Mouse (Mus musculus) heart, embryonic 12.5 days (tissue): ENCODE data around the gene Rhoa. TPM values are rescaled to one million over a fixed set of nuclear protein-coding genes. Genes with fewer than 3 reads are reported as not detected.
"Not testable (repeated sequence)": the region's sequence is repeated elsewhere in the genome, so short reads cannot be mapped to it uniquely, and the experiment has no call there.

ENCODE experiments used
- ATAC-seq: fragments of 200-750 bp; cut with Nextera tagmentation; 2 replicates; pipeline ENCODE4 v1.8.0; 2017; ENCODE audit warnings: moderate TSS enrichment, moderate library complexity; ENCODE audit not compliant: insufficient number of reproducible peaks, low FRiP score
- H3K27ac ChIP-seq: fragments of 300-500 bp; sonication (generic); 2 replicates; pipeline ENCODE4 v1.5.1; 2016; ENCODE audit warnings: mild to moderate bottlenecking, moderate library complexity; ENCODE audit not compliant: poor library complexity, severe bottlenecking
- H3K27me3 ChIP-seq: fragments of 300-500 bp; sonication (generic); replicated peaks from 2 replicates; pipeline ENCODE4 v1.6.1; 2016; ENCODE audit warnings: mild to moderate bottlenecking, moderate library complexity
- H3K36me3 ChIP-seq: fragments of 300-500 bp; sonication (generic); 2 replicates; pipeline ENCODE4 v1.6.1; 2016; ENCODE audit warnings: mild to moderate bottlenecking, moderate library complexity
- H3K4me1 ChIP-seq: fragments of 300-500 bp; sonication (generic); replicated peaks from 2 replicates; pipeline ENCODE4 v1.6.1; 2016; ENCODE audit warnings: mild to moderate bottlenecking
- H3K4me2 ChIP-seq: fragments of 300-500 bp; sonication (generic); 2 replicates; pipeline ENCODE4 v1.6.1; 2016; ENCODE audit warnings: mild to moderate bottlenecking, moderate library complexity
- H3K4me3 ChIP-seq: fragments of 300-500 bp; sonication (generic); 2 replicates; pipeline ENCODE4 v1.5.1; 2016; ENCODE audit warnings: mild to moderate bottlenecking
- H3K9ac ChIP-seq: fragments of 300-500 bp; sonication (generic); 2 replicates; pipeline ENCODE4 v1.6.1; 2016; ENCODE audit warnings: mild to moderate bottlenecking, moderate library complexity
- H3K9me3 ChIP-seq: fragments of 300-500 bp; sonication (generic); replicated peaks from 2 replicates; pipeline ENCODE4 v1.6.1; 2016; ENCODE audit warnings: mild to moderate bottlenecking, moderate library complexity
- WGBS: fragments of 180-500 bp; shearing (Covaris S2); methylation state at CpG from one replicate; pipeline ENCODE4 v1.1.7; 2016; 5-methylcytosine and 5-hydroxymethylcytosine counted together
- polyA plus RNA-seq: library from polyadenylated mRNA; unstranded; fragments of >200 nt; fragmentation: Nextera tagmentation; extraction: Ambion mirVana; gene quantifications from 2 replicates; pipeline ENCODE4 v1.2.1, GENCODE M21; 2016

Gene Rhoa
- 348 and 367 TPM in 2 replicates for polyA plus RNA-seq

- Histone ChIP-seq H3K36me3 (peaks cover 31% of the 10 kb centered on the region), H3K4me2 (peak within 1 kb of the TSS; percentile 81), H3K9me3 (no peaks in the 10 kb centered on the region), H3K27me3 (no peaks in the 10 kb centered on the region), H3K4me1 (peaks cover 34% of the 10 kb centered on the region), H3K4me3 (peak within 1 kb of the TSS; percentile 82), H3K9ac (peak within 1 kb of the TSS; percentile 97), H3K27ac (peak within 1 kb of the TSS; percentile 100)
- peak; percentile 95 for ATAC-seq
- WGBS, result under 1% methylated on average over 74 of the region's 81 CpGs
Observed at GRCm38 (mm10) chr9:108305629-108306520, at the start of gene Rhoa, which contains the start of gene Tcta. TSS of gene Rhoa (plus strand) at chr9:108306129. TSS of gene Tcta (minus strand) at chr9:108306160.

- H3K9me3 ChIP-seq, result no peaks in the 10 kb centered on the region
- H3K4me1 ChIP-seq, result peaks cover 63% of the 10 kb centered on the region
- peak overlapping the region; percentile 69 for H3K27ac ChIP-seq
- no peak for ATAC-seq
- WGBS, result 46% methylated on average over 4 of the region's 4 CpGs
- no peaks in the 10 kb centered on the region for H3K27me3 ChIP-seq
- peak overlapping the region; percentile 33; the same call in 1 of the 2 replicates for H3K4me2 ChIP-seq
- no peak overlapping the region for H3K4me3 ChIP-seq
- peaks cover 4% of the 10 kb centered on the region; the same call in 1 of the 2 replicates for H3K36me3 ChIP-seq
- H3K9ac ChIP-seq, result 0 out of 2 replicates have a peak overlapping the region, but pooled peaks have one; percentile 31
Observed at GRCm38 (mm10) chr9:108260526-108260925, 45.4 kb upstream of the Rhoa start.

GRCm38 (mm10) chr9:108261865-108262264 is 44.1 kb upstream of the Rhoa start:
- peaks cover 67% of the 10 kb centered on the region for H3K4me1 ChIP-seq
- H3K36me3 ChIP-seq, result peaks cover 4% of the 10 kb centered on the region; the same call in 1 of the 2 replicates
- H3K9me3 ChIP-seq, result no peaks in the 10 kb centered on the region
- peak overlapping the region; percentile 97 for H3K9ac ChIP-seq
- peak overlapping the region; percentile 51; the same call in 1 of the 2 replicates for H3K27ac ChIP-seq
- H3K4me3 ChIP-seq, result peak overlapping the region; percentile 98
- no peaks in the 10 kb centered on the region for H3K27me3 ChIP-seq
- no peak for ATAC-seq
- H3K4me2 ChIP-seq, result peak overlapping the region; percentile 80
- WGBS, result 47% methylated on average over 7 of the region's 7 CpGs

GRCm38 (mm10) chr9:108262494-108263049 is 43.4 kb upstream of the Rhoa start:
- no peak for ATAC-seq
- H3K4me2 ChIP-seq, result peak overlapping the region; percentile 80
- peak overlapping the region; percentile 97 for H3K9ac ChIP-seq
- peaks cover 64% of the 10 kb centered on the region for H3K4me1 ChIP-seq
- H3K9me3 ChIP-seq, result no peaks in the 10 kb centered on the region
- peak overlapping the region; percentile 98 for H3K4me3 ChIP-seq
- peak overlapping the region; percentile 99 for H3K27ac ChIP-seq
- no peaks in the 10 kb centered on the region for H3K27me3 ChIP-seq
- 37% methylated on average over 11 of the region's 11 CpGs for WGBS
- peaks cover 4% of the 10 kb centered on the region; the same call in 1 of the 2 replicates for H3K36me3 ChIP-seq

GRCm38 (mm10) chr9:108263131-108263681 is 42.7 kb upstream of the Rhoa start:
- peak overlapping the region; percentile 98 for H3K4me3 ChIP-seq
- H3K27me3 ChIP-seq, result no peaks in the 10 kb centered on the region
- H3K9ac ChIP-seq, result peak overlapping the region; percentile 97
- H3K4me2 ChIP-seq, result peak overlapping the region; percentile 80
- WGBS, result under 1% methylated on average over 55 of the region's 62 CpGs
- ATAC-seq, result peak; percentile 60
- no peaks in the 10 kb centered on the region for H3K36me3 ChIP-seq
- H3K4me1 ChIP-seq, result peaks cover 69% of the 10 kb centered on the region
- H3K27ac ChIP-seq, result peak overlapping the region; percentile 99
- H3K9me3 ChIP-seq, result no peaks in the 10 kb centered on the region

GRCm38 (mm10) chr9:108263690-108264190 is 42.2 kb upstream of the Rhoa start, which contains the start of gene Dag1:
TSS of gene Dag1 (minus strand) at chr9:108263958.
- peak within 1 kb of the TSS; percentile 98 for H3K4me3 ChIP-seq
- H3K4me1 ChIP-seq, result peaks cover 73% of the 10 kb centered on the region
- H3K9ac ChIP-seq, result peak within 1 kb of the TSS; percentile 97
- WGBS, result under 1% methylated on average over 59 of the region's 71 CpGs
- peak; percentile 98 for ATAC-seq
- H3K27ac ChIP-seq, result peak within 1 kb of the TSS; percentile 99
- H3K9me3 ChIP-seq, result no peaks in the 10 kb centered on the region
- no peaks in the 10 kb centered on the region for H3K36me3 ChIP-seq
- H3K27me3 ChIP-seq, result no peaks in the 10 kb centered on the region
- H3K4me2 ChIP-seq, result peak within 1 kb of the TSS; percentile 80

- under 1% methylated on average over 10 of the region's 10 CpGs for WGBS
- peak; percentile 40 for ATAC-seq
- peak overlapping the region; percentile 97 for H3K9ac ChIP-seq
- H3K4me1 ChIP-seq, result peaks cover 71% of the 10 kb centered on the region
- H3K36me3 ChIP-seq, result no peaks in the 10 kb centered on the region
- H3K9me3 ChIP-seq, result no peaks in the 10 kb centered on the region
- H3K27ac ChIP-seq, result peak overlapping the region; percentile 99
- no peaks in the 10 kb centered on the region for H3K27me3 ChIP-seq
- peak overlapping the region; percentile 98 for H3K4me3 ChIP-seq
- H3K4me2 ChIP-seq, result peak overlapping the region; percentile 80
Observed at GRCm38 (mm10) chr9:108264191-108264921, 41.6 kb upstream of the Rhoa start.

GRCm38 (mm10) chr9:108266261-108266935 is 39.5 kb upstream of the Rhoa start:
- H3K4me1 ChIP-seq, result peaks cover 54% of the 10 kb centered on the region
- peak overlapping the region; percentile 56 for H3K27ac ChIP-seq
- H3K4me2 ChIP-seq, result no peak overlapping the region
- no peaks in the 10 kb centered on the region for H3K36me3 ChIP-seq
- H3K27me3 ChIP-seq, result no peaks in the 10 kb centered on the region
- no peak for ATAC-seq
- H3K4me3 ChIP-seq, result no peak overlapping the region
- no peak overlapping the region for H3K9ac ChIP-seq
- whole genome bisulfite sequencing, result 60% methylated on average over 10 of the region's 10 CpGs
- no peaks in the 10 kb centered on the region for H3K9me3 ChIP-seq

- WGBS, result 40% methylated on average over 7 of the region's 7 CpGs
- ATAC-seq, result no peak
- H3K9me3 ChIP-seq, result no peaks in the 10 kb centered on the region
- no peaks in the 10 kb centered on the region for H3K27me3 ChIP-seq
- no peaks in the 10 kb centered on the region for H3K36me3 ChIP-seq
- peak overlapping the region; percentile 45 for H3K27ac ChIP-seq
- H3K9ac ChIP-seq, result no peak overlapping the region
- H3K4me1 ChIP-seq, result peaks cover 50% of the 10 kb centered on the region
- no peak overlapping the region for H3K4me3 ChIP-seq
- H3K4me2 ChIP-seq, result no peak overlapping the region
Observed at GRCm38 (mm10) chr9:108267691-108268090, 38.2 kb upstream of the Rhoa start.

GRCm38 (mm10) chr9:108268701-108269100 is 37.2 kb upstream of the Rhoa start:
- ATAC-seq, H3K27ac ChIP-seq: not testable (repeated sequence)

More at GRCm38 (mm10) chr9:108268701-108269100, 37.2 kb upstream of the Rhoa start:
- not testable (repeated sequence) for H3K4me2 ChIP-seq, H3K9ac ChIP-seq, H3K4me3 ChIP-seq, H3K9me3 ChIP-seq, H3K36me3 ChIP-seq, H3K27me3 ChIP-seq
- peaks cover 53% of the 10 kb centered on the region for H3K4me1 ChIP-seq
- 53% methylated on average over 7 of the region's 7 CpGs for WGBS
